Mouse (Mus musculus) liver, embryonic 14.5 days (tissue): ENCODE data around the gene Ufc1.

Source experiments
- CTCF ChIP-seq: IDR thresholded peaks from 2 replicates; pipeline ENCODE4 v1.5.1; 2016; ENCODE audit warnings: antibody characterized with exemption, low read depth, control low read depth
- EP300 ChIP-seq: IDR thresholded peaks from 2 replicates; pipeline ENCODE4 v1.6.1; 2016; ENCODE audit warnings: antibody characterized with exemption, low read depth

DNA sequence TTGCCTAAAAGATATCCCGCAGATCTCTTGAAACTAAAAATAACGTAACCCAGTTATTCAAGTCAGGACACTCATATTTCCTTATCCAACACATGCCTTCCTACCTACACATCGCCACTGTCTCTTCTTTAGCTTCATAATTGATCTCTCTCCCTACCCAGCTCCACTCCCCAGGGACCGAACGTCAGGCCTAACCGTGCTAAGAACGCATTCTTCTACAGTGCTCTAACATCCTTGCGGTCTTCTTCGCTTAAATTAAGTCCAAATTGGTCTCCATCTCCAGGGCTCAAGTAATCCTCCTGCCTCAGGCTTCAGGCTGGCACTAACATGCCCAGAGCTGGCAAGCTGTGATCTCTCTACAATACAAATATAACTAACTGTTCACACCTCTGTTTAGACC, 33.4 kb upstream of the Ufc1 start:
- TF ChIP-seq CTCF (no peak), EP300 (no peak)
